Mouse (Mus musculus): ENCODE data around the gene Prom1.
"Not testable (repeated sequence)": the region's sequence is repeated elsewhere in the genome, so short reads cannot be mapped to it uniquely, and the experiment has no call there.

Gene Prom1

GRCm38 (mm10) chr5:44101231-44102110 lies at the start of gene Prom1:
Prom1 (minus strand) TSS chr5:44102032.
- peak; percentile 80 for DNase-seq

- DNase-seq, result no peak
Observed at GRCm38 (mm10) chr5:44147732-44148131, 45.9 kb upstream of the Prom1 start.

- DNase-seq, result no peak
Observed at GRCm38 (mm10) chr5:44146437-44147332, 44.9 kb upstream of the Prom1 start.

- no peak for DNase-seq
Observed at GRCm38 (mm10) chr5:44143467-44144235, 41.8 kb upstream of the Prom1 start.

GRCm38 (mm10) chr5:44127487-44127886 lies 25.7 kb upstream of the Prom1 start:
- no peak for DNase-seq

GRCm38 (mm10) chr5:44126574-44126973 lies 24.7 kb upstream of the Prom1 start:
- not testable (repeated sequence) for DNase-seq

GRCm38 (mm10) chr5:44121390-44121789 lies 19.6 kb upstream of the Prom1 start:
- DNase-seq, result no peak

- no peak for DNase-seq
Observed at GRCm38 (mm10) chr5:44113138-44113537, 11.3 kb upstream of the Prom1 start.

GRCm38 (mm10) chr5:44109121-44109520 lies 7.3 kb upstream of the Prom1 start:
- DNase-seq, result peak; percentile 67

- DNase-seq, result no peak
Observed at GRCm38 (mm10) chr5:44108125-44108524, 6.3 kb upstream of the Prom1 start.

GRCm38 (mm10) chr5:44105192-44105591 lies 3.4 kb upstream of the Prom1 start:
- DNase-seq, result peak; percentile 76

GRCm38 (mm10) chr5:44104686-44105085 lies 2.9 kb upstream of the Prom1 start:
- DNase-seq, result no peak

- no peak for DNase-seq
Observed at GRCm38 (mm10) chr5:44104120-44104519, 2.3 kb upstream of the Prom1 start.

- DNase-seq, result peak; percentile 43
Observed at GRCm38 (mm10) chr5:44103121-44103520, 1.3 kb upstream of the Prom1 start.

GRCm38 (mm10) chr5:44100544-44101230 lies 1.1 kb downstream of the Prom1 start:
- DNase-seq, result peak; percentile 72

GRCm38 (mm10) chr5:44100187-44100543 lies 1.7 kb downstream of the Prom1 start:
- DNase-seq, result no peak

GRCm38 (mm10) chr5:44096996-44097395 lies 4.8 kb downstream of the Prom1 start:
- DNase-seq, result no peak

GRCm38 (mm10) chr5:44096106-44096505 lies 5.7 kb downstream of the Prom1 start:
- peak; percentile 29 for DNase-seq

GRCm38 (mm10) chr5:44095697-44096096 lies 6.1 kb downstream of the Prom1 start:
- no peak for DNase-seq

- peak; percentile 48 for DNase-seq
Observed at GRCm38 (mm10) chr5:44087034-44087433, 14.8 kb downstream of the Prom1 start.

- DNase-seq, result no peak
Observed at GRCm38 (mm10) chr5:44085871-44086270, 16.0 kb downstream of the Prom1 start.

- no peak for DNase-seq
Observed at GRCm38 (mm10) chr5:44081108-44081507, 20.7 kb downstream of the Prom1 start.
